Mouse (Mus musculus) limb, embryonic 10.5 days (tissue): Measurements from ENCODE around the gene Btbd9. TPM values are rescaled to one million over a fixed set of nuclear protein-coding genes. Genes with fewer than 3 reads are reported as not detected.

Experiments used
- DNase-seq: peaks from one replicate; pipeline ENCODE4 v3.0.0-alpha.2; 2017; ENCODE audit warnings: low spot score
- H3K27ac ChIP-seq: fragments of 300-500 bp; sonication (generic); 2 replicates; pipeline ENCODE4 v1.5.1; 2016; ENCODE audit warnings: mild to moderate bottlenecking
- H3K27me3 ChIP-seq: fragments of 300-500 bp; sonication (generic); 2 replicates; pipeline ENCODE4 v1.6.1; 2016; ENCODE audit warnings: low read depth, mild to moderate bottlenecking; ENCODE audit not compliant: poor library complexity, severe bottlenecking
- H3K36me3 ChIP-seq: fragments of 300-500 bp; sonication (generic); 2 replicates; pipeline ENCODE4 v1.6.1; 2016; ENCODE audit warnings: mild to moderate bottlenecking, moderate library complexity
- H3K4me1 ChIP-seq: fragments of 300-500 bp; sonication (generic); 2 replicates; pipeline ENCODE4 v1.6.1; 2016
- H3K4me3 ChIP-seq: fragments of 300-500 bp; sonication (generic); 2 replicates; pipeline ENCODE4 v1.5.1; 2016; ENCODE audit warnings: mild to moderate bottlenecking, moderate library complexity
- H3K9me3 ChIP-seq: fragments of 300-500 bp; sonication (generic); replicated peaks from 2 replicates; pipeline ENCODE4 v1.6.1; 2016; ENCODE audit warnings: mild to moderate bottlenecking
- WGBS: fragments of 180-500 bp; shearing (Covaris S2); methylation state at CpG from one replicate; pipeline ENCODE4 v1.1.7; 2016; 5-methylcytosine and 5-hydroxymethylcytosine counted together
- polyA plus RNA-seq: library from polyadenylated mRNA; unstranded; fragments of >200 nt; fragmentation: Nextera tagmentation; extraction: Ambion mirVana; gene quantifications from 2 replicates; pipeline ENCODE4 v1.2.1, GENCODE M21; 2016

The Btbd9 gene
- polyA plus RNA-seq, 1 experiment from 2014 or later, result 57.5 TPM

DNA sequence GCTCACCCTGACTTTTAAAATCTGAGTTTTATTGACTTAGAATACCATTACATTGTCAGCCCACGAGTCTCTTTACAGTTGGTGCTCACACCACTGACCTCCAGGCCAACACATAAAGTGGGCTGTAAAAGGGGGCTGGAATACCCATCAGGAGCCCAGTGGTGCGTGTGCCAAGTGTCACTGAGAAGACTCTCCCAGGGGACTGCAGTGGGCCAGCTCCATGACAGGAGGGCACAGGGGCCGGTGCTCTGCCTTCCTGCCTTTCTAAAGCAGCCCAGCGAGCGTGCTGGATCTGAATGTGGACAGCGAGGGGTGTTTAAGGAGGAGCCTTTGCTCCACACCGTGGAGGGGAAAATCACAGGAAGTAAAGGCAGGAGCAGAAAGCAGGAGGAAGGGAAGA is 322.4 kb downstream of the Btbd9 start:
- Histone ChIP-seq H3K4me1 (peaks cover 41% of the 10 kb centered on the region), H3K27ac (no peak overlapping the region; the same call in 1 of the 2 replicates), H3K4me3 (no peak overlapping the region), H3K9me3 (no peaks in the 10 kb centered on the region), H3K36me3 (no peaks in the 10 kb centered on the region), H3K27me3 (no peaks in the 10 kb centered on the region)
- no peak for DNase-seq
- 60% methylated on average over 7 of the region's 7 CpGs for WGBS

GRCm38 (mm10) chr17:30253028-30253427 is 323.3 kb downstream of the Btbd9 start:
- no peak for DNase-seq
- 81% methylated on average over 5 of the region's 5 CpGs for whole genome bisulfite sequencing
- no peaks in the 10 kb centered on the region for H3K36me3 ChIP-seq
- no peak overlapping the region for H3K4me3 ChIP-seq
- H3K27me3 ChIP-seq, result no peaks in the 10 kb centered on the region
- H3K9me3 ChIP-seq, result no peaks in the 10 kb centered on the region
- no peak overlapping the region for H3K27ac ChIP-seq
- peaks cover 37% of the 10 kb centered on the region for H3K4me1 ChIP-seq

DNA sequence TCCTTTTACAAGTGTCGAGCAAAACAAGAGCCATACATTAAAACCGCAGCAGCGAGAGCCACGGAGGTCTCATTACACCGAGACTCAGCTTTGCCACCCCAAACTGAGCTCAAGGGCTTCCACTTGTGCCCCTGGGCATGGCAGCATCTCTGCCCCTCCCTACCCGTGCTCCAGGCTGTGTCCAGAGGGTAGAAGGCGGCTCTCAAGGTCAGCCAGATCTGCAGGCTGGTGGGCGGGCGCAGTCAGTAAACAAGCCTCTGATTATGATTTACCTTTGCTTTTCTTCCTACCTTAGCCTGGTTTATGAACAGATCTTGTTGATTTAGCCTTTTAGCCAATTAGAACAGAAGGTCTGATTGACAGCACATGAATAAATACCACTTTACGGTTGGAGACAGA is 331.0 kb downstream of the Btbd9 start:
- Histone ChIP-seq H3K9me3 (no peaks in the 10 kb centered on the region), H3K4me3 (no peak overlapping the region), H3K27me3 (no peaks in the 10 kb centered on the region), H3K4me1 (peaks cover 59% of the 10 kb centered on the region), H3K27ac (no peak overlapping the region), H3K36me3 (no peaks in the 10 kb centered on the region)
- WGBS, result 75% methylated on average over 10 of the region's 10 CpGs
- DNase-seq, result no peak

DNA sequence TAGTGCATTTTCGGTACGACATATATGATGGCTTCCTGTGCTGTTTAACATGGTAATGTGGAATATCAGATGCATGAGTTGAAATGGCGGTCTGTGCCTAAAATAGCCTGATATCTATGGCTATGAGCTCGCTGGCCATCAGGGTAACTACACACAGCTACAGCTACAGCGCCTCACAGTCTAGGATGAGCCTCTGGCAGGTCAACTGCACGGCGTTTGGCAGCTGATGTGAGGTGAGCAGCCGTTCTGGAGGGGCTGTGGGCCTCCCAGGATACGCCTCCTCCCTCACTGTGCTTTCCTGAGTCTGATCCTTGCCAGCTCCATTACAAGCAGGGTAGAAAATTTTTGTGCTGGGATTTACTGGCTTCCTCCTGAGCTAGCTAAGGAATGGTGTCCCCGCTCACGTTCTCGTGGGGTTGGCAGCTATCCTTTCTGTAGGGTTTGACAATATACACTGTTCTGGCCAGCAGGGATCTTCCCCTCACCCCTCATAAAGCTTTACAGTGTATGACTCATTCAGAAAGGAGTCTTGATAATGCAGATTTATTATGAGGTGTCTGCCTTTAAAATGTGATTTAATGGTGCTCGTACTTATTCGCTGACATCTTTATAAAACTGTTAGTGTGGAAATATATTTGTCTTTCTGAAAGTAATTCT is 331.5 kb downstream of the Btbd9 start:
- Histone ChIP-seq H3K4me1 (peaks cover 57% of the 10 kb centered on the region), H3K36me3 (no peaks in the 10 kb centered on the region), H3K27me3 (no peaks in the 10 kb centered on the region), H3K27ac (peak overlapping the region; percentile 40; the same call in 1 of the 2 replicates), H3K9me3 (no peaks in the 10 kb centered on the region), H3K4me3 (no peak overlapping the region)
- no peak for DNase-seq
- WGBS, result 80% methylated on average over 14 of the region's 14 CpGs

DNA sequence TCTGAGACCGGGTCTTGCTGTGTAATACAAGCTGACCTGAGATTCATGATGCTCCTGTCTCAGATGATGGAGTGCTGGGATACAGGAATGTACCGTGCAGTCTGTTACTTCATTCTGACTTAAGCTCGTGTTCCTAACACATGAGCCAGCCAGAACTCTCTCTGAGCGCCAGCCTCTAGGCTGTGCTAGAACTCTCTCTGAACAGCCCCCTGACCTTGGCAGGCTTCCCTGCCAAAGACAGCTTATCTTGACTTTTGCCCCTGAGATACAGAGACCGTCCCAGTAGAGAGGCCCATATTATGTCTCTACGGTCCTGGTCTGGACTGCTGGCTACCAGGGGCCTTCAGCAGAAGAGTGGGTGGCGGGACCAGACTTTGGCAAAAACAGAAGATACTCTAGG is 332.7 kb downstream of the Btbd9 start:
- no peaks in the 10 kb centered on the region for H3K27me3 ChIP-seq
- 75% methylated on average over 7 of the region's 7 CpGs for WGBS
- H3K4me3 ChIP-seq, result no peak overlapping the region
- H3K4me1 ChIP-seq, result peaks cover 57% of the 10 kb centered on the region
- H3K9me3 ChIP-seq, result no peaks in the 10 kb centered on the region
- H3K36me3 ChIP-seq, result no peaks in the 10 kb centered on the region
- no peak for DNase-seq
- no peak overlapping the region for H3K27ac ChIP-seq

GRCm38 (mm10) chr17:30242647-30243046 is 333.6 kb downstream of the Btbd9 start:
- H3K4me1 ChIP-seq, result peaks cover 53% of the 10 kb centered on the region
- WGBS, result 93% methylated on average over 4 of the region's 4 CpGs

DNA sequence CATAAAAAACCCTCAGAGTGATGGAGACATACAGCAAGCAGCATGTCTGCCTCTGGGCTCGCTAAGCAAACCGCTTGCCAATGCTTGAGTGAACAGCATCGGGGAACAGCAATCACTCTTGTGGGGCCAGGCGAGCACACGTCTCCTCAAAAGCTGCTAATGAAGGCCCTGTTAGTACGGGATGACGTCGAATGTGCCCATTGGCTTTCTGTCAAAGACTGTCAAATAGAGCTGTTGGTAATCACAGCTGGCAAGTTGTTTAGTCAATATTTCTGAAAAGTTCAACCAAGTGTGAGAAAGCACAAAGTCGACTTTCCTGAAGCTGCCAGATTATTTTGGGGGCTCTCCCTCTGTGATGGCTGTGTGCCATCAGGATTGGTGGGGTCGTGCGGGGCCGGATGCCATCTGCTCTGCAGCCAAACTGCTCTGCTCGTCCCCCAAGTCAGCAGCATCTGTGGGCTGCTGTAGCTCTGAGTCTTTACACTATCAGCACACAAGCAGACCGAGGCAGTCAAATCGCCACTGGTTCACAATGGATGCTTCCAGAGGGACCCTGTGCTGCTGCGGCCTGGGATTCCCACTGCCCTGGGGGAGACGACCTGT is 334.5 kb downstream of the Btbd9 start:
- Histone ChIP-seq H3K4me1 (peaks cover 50% of the 10 kb centered on the region), H3K4me3 (no peak overlapping the region), H3K27ac (no peak overlapping the region), H3K27me3 (no peaks in the 10 kb centered on the region), H3K9me3 (no peaks in the 10 kb centered on the region), H3K36me3 (no peaks in the 10 kb centered on the region)
- 84% methylated on average over 17 of the region's 17 CpGs for WGBS
- DNase-seq, result no peak

More at GRCm38 (mm10) chr17:30242647-30243046, 333.6 kb downstream of the Btbd9 start:
- DNase-seq, result no peak
- H3K4me3 ChIP-seq, result no peak overlapping the region
- H3K9me3 ChIP-seq, result no peaks in the 10 kb centered on the region
- 0 out of 2 replicates have a peak overlapping the region, but pooled peaks have one; percentile 19 for H3K27ac ChIP-seq
- H3K27me3 ChIP-seq, result no peaks in the 10 kb centered on the region
- H3K36me3 ChIP-seq, result no peaks in the 10 kb centered on the region

GRCm38 (mm10) chr17:30241061-30241460 is 335.2 kb downstream of the Btbd9 start:
- H3K36me3 ChIP-seq, result no peaks in the 10 kb centered on the region
- WGBS, result 86% methylated on average over 6 of the region's 6 CpGs
- no peak overlapping the region for H3K4me3 ChIP-seq
- no peak overlapping the region for H3K27ac ChIP-seq
- no peaks in the 10 kb centered on the region for H3K27me3 ChIP-seq
- DNase-seq, result no peak
- H3K9me3 ChIP-seq, result no peaks in the 10 kb centered on the region
- peaks cover 47% of the 10 kb centered on the region for H3K4me1 ChIP-seq

- Histone ChIP-seq H3K27me3 (no peaks in the 10 kb centered on the region), H3K9me3 (no peaks in the 10 kb centered on the region), H3K27ac (no peak overlapping the region), H3K4me1 (peaks cover 43% of the 10 kb centered on the region), H3K36me3 (no peaks in the 10 kb centered on the region), H3K4me3 (no peak overlapping the region)
- 85% methylated on average over 4 of the region's 4 CpGs for WGBS
- no peak for DNase-seq
These were observed 335.6 kb downstream of the Btbd9 start for GRCm38 (mm10) chr17:30240659-30241058.

DNA sequence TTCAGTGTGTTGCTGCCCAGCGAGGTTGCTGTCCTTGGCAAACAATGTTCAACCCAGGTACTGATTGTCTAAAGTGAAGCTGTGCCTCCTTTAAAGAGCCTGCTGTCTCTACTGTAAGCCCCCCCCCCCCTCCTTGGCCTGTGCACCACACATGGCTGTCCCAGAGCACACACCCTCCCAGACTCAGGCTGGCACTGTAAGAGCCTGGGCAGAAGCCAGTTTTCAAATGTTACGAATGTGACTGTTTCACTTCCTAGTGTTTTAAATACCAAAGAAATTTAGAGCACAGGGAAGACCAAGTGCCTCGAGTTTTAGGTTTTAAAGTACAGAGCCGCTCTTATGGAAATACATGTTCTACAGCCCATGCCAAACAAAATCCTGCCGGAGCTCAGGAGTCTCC is 336.8 kb downstream of the Btbd9 start:
- Histone ChIP-seq H3K36me3 (no peaks in the 10 kb centered on the region), H3K27ac (no peak overlapping the region), H3K9me3 (no peaks in the 10 kb centered on the region), H3K27me3 (no peaks in the 10 kb centered on the region), H3K4me1 (peaks cover 31% of the 10 kb centered on the region), H3K4me3 (no peak overlapping the region)
- no peak for DNase-seq
- WGBS, result 93% methylated on average over 5 of the region's 5 CpGs

GRCm38 (mm10) chr17:30237600-30237999 is 338.7 kb downstream of the Btbd9 start:
- 89% methylated on average over 7 of the region's 7 CpGs for WGBS
- DNase-seq, result no peak
- Histone ChIP-seq H3K27me3 (no peaks in the 10 kb centered on the region), H3K9me3 (no peaks in the 10 kb centered on the region), H3K36me3 (no peaks in the 10 kb centered on the region), H3K4me1 (peaks cover 22% of the 10 kb centered on the region; the same call in 1 of the 2 replicates), H3K27ac (no peak overlapping the region), H3K4me3 (no peak overlapping the region)

DNA sequence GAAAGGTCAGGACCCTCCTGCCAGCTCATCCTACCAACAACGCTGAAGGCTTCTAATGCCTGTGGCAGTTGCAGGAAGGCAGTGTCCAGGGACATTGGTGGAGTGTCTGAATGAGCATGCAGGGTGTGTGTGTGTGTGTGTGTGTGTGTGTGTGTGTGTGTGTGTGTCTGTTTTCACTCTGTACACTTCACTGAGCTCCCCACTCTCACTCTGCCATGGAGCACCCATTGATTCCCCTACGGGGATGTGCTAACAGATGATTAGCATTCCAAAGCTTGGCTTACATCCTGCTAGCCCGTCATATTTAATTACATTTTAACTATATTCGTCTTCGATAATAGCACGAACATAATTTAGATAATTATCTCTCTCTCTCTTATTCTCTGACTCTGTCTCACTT is 339.7 kb downstream of the Btbd9 start:
- no peak overlapping the region for H3K4me3 ChIP-seq
- H3K27me3 ChIP-seq, result no peaks in the 10 kb centered on the region
- no peaks in the 10 kb centered on the region for H3K36me3 ChIP-seq
- H3K27ac ChIP-seq, result no peak overlapping the region
- 85% methylated on average over 6 of the region's 6 CpGs for WGBS
- DNase-seq, result no peak
- H3K4me1 ChIP-seq, result peaks cover 15% of the 10 kb centered on the region; the same call in 1 of the 2 replicates
- H3K9me3 ChIP-seq, result no peaks in the 10 kb centered on the region

DNA sequence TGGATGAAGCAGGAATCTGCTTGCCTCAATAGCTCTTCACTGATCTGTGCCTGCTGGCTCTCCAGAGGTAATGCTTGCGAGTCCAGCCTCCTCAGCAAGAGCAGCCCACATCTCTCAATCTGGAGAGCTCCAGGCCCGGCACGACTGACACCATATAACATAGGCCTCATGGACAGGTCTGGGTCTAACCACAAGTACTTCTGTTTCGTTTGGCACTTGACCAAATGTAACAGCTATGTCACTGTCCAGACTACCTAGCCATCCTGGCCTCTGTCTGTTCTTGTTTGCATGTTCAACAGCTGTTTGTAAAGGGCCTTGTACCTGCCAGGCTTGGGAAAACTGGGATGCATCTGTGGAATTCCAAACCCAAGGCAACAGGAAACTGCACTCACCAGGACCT is 340.9 kb downstream of the Btbd9 start:
- Histone ChIP-seq H3K27ac (no peak overlapping the region), H3K4me3 (no peak overlapping the region), H3K9me3 (no peaks in the 10 kb centered on the region), H3K27me3 (no peaks in the 10 kb centered on the region), H3K36me3 (no peaks in the 10 kb centered on the region), H3K4me1 (peaks cover 12% of the 10 kb centered on the region; the same call in 1 of the 2 replicates)
- DNase-seq, result no peak
- 84% methylated on average over 4 of the region's 4 CpGs for WGBS
